Mouse (Mus musculus): ENCODE results near the gene Vmn2r13. TPM values are rescaled to one million over a fixed set of nuclear protein-coding genes. Genes with fewer than 3 reads are reported as not detected.
"Not testable (repeated sequence)": the region's sequence is repeated elsewhere in the genome, so short reads cannot be mapped to it uniquely, and the experiment has no call there.

Gene Vmn2r13
- not detected in 2 replicates for total RNA-seq (2014; fragmentation: Nextera tagmentation)
- not detected in 2 replicates for total RNA-seq (2017)

DNA sequence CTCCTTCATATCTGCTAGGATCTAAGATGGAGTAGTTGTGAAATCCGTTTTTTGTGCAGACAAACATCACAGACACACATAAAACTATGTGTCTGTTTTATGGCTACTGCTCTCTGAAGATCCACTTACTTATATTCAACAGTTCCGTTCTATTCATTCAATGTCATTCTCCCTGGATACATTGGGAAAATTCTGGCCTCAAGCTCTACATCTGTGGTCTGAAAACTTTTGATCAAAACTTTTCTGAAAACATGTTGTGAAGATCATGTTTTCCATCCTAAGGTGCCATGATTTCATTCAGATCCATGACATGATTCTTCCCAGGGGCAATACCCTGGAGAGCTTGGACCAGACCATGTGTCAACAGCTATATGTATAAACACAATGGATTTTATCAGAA, at the start of gene Vmn2r13:
Vmn2r13 (minus strand) TSS at position 101 of the 400 bp plus-strand sequence.
- not testable (repeated sequence) for ATAC-seq (replicated peaks; ENCODE audit: low FRiP score, low TSS enrichment, poor library complexity, severe bottlenecking)

DNA sequence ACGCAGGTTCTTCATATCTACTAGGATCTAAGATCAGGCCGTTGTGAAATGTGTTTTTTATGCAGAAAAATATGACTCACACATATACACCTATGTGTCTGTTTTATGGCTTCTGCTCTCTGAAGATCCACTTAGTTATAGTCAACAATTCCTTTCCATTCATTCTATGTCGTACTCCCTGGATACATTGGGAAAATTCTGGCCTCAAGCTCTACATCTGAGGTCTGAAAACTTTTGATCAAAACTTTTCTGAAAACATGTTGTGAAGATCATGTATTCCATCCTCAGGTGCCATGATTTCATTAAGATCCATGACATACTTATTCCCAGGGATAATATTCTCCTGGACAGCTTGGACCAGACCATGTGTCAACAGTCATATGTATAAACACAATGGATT, 32.6 kb upstream of the Vmn2r13 start, which contains the start of gene Vmn2r14:
Vmn2r14 (minus strand) TSS at position 101 of the 400 bp plus-strand sequence.
- no peak for ATAC-seq (replicated peaks; ENCODE audit: low FRiP score, low TSS enrichment, poor library complexity, severe bottlenecking)

DNA sequence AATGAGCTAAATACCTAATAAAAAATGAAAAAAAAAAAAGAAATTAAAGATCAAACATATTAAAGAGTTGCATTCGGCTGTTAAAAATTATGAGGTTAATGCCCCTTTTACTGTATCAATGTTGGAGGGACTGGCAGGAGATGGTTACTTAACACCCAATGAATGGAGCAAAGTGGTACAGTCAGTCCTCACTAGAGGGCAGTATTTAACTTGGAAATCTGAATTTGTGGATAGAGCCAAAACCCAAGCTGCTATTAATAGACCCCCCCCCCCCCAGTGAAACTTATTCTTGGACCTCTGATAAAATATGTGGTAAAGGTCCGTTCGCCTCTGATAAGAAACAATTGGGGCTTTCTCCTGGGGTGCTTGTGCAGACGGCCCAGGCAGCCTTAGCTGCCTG, 25.1 kb downstream of the Vmn2r13 start:
- not testable (repeated sequence) for ATAC-seq (replicated peaks; ENCODE audit: low FRiP score, low TSS enrichment, poor library complexity, severe bottlenecking)

DNA sequence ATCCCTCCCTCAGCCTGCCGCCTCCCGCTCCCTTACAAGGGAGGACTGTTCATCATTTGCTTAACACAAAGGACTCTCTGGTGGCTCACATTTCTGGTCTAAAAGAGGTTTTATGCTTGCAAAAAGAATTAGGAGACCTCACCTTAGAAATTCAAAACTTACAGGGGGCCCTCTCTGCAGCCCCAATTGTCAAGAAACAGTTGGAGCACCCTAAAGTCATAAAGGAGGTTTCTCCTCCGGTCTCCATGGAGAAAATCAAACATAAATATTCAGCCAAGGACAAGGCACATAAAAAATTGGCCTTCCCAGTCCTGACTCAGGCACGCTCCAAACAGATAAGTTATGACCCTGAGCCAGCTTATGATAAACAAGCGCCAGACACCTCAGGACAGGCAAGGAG, 31.9 kb downstream of the Vmn2r13 start:
- no peak for ATAC-seq (replicated peaks; ENCODE audit: low FRiP score, low TSS enrichment, poor library complexity, severe bottlenecking)

DNA sequence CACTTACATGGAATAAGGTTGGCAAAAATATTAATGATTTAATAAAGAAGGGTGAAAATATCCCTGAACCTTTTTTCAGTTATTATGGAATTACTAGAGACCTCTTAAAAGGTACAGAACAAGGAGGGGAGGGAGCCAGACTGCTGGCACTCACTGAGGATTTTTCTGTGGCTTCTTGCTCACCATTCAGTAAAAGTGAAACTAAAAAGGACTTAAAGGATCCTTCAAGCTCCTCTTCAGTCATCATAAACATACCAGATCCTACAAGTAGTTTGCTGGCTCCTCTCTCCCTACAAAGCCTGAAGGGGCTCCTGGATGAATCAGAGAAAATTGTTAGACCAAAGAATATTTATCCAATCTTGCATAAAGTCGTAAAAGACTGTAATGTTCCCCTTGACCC, 32.4 kb downstream of the Vmn2r13 start:
- not testable (repeated sequence) for ATAC-seq (replicated peaks; ENCODE audit: low FRiP score, low TSS enrichment, poor library complexity, severe bottlenecking)

DNA sequence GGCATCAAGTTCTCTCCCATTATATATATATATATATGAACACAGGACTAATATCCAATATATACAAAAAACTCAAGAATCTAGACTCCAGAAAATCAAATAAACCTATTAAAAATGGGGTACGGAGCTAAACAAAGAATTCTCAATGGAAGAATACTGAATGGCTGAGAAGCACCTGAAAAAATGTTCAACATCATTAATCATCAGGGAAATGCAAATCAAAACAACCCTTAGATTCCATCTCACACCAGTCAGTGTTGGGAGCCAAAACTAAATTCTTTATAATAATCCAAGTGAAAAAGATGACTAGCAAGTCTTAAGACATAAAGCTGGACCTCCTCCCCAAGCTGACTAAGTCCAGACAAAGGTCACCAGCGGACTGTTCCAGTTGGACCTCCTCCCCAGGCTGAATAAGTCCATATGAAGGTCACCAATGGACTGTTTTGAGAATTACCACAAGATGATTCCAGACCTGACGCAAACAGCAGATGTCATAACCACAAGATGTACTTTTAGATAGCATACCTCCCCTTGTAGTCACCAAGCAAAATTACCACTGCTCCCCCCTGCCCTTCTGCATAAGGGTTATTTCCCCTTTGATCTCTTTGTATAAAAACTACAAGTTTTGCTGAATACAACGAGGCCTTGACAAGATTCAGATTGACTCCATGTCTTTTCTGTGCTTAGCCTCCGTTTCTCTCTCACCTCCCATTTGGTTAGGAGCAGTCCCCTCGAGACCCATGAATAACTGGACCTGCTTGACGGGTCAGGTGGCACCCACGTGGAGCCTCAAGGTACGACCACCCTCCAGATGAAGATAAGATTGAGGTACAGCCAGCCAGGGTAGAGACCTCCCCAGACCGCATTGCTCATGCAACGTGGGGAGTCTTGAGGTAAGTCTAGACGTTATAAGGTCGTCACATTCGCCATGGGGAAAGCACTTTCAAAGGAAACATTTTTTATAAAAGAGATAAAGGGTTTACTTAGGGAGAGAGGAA, 33.2 kb downstream of the Vmn2r13 start:
- not testable (repeated sequence) for ATAC-seq (replicated peaks; ENCODE audit: low FRiP score, low TSS enrichment, poor library complexity, severe bottlenecking)

DNA sequence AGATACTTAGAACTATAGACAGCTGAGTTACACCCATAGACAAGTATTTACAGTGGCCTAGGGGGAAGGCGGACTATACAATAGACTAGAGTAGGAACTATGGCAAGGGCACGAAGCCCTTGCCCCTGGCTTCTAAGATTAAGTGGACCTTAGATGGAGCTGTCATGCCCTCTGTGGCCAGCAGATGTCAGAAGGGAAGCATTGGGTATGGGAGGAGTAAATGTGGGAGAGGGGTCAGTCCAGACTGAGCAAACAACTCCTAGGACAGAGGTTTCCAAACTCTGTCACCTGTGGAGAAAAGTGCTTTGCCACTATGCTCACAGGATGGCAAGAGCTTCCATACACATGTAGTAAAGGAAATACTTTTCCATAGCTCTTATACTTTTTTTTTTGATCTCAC, 52.5 kb downstream of the Vmn2r13 start:
- no peak for ATAC-seq (replicated peaks; ENCODE audit: low FRiP score, low TSS enrichment, poor library complexity, severe bottlenecking)

DNA sequence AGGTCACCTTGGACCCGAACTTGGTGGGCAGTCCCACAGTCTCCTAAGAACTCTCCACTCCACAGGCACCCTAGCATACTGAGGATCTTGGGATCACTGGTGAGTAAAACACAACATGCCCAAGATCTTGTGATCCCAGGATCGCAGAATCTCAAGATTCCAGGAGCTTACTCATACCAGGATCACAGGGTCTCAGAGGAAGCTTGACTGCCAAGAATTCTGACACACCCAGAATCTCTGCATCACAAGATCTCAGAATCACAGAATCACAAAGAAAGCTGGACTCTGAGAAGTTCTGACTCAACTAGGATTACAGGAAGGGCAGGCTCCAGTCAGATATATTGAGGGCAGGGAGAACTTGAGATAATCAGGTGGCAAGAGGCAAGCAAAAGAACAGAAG, 55.3 kb downstream of the Vmn2r13 start:
- no peak for ATAC-seq (replicated peaks; ENCODE audit: low FRiP score, low TSS enrichment, poor library complexity, severe bottlenecking)

Other genes starting within 250 kb of the Vmn2r13 start
- not detected in 2 replicates for gene Vmn2r10, start 185.7 kb downstream of the Vmn2r13 start, total RNA-seq (2014; fragmentation: Nextera tagmentation)
- not detected in 2 replicates for gene Vmn2r10, start 185.7 kb downstream of the Vmn2r13 start, total RNA-seq (2017)
- not detected in 2 replicates for gene Vmn2r11, start 132.6 kb downstream of the Vmn2r13 start, total RNA-seq (2014; fragmentation: Nextera tagmentation)
- not detected in 2 replicates for gene Vmn2r11, start 132.6 kb downstream of the Vmn2r13 start, total RNA-seq (2017)
- not detected in 2 replicates for gene Vmn2r12, start 94.2 kb downstream of the Vmn2r13 start, total RNA-seq (2014; fragmentation: Nextera tagmentation)
- gene Vmn2r12, start 94.2 kb downstream of the Vmn2r13 start, total RNA-seq (2017), result not detected in 2 replicates
- gene Vmn2r14, start 32.5 kb upstream of the Vmn2r13 start, total RNA-seq (2014; fragmentation: Nextera tagmentation), result not detected in 2 replicates
- not detected in 2 replicates for gene Vmn2r14, start 32.5 kb upstream of the Vmn2r13 start, total RNA-seq (2017)
- not detected in 2 replicates for gene Vmn2r15, start 105.4 kb upstream of the Vmn2r13 start, total RNA-seq (2014; fragmentation: Nextera tagmentation)
- gene Vmn2r15, start 105.4 kb upstream of the Vmn2r13 start, total RNA-seq (2017), result not detected in 2 replicates
- not detected in 2 replicates for gene Vmn2r16, start 138.0 kb upstream of the Vmn2r13 start, total RNA-seq (2014; fragmentation: Nextera tagmentation)
- gene Vmn2r16, start 138.0 kb upstream of the Vmn2r13 start, total RNA-seq (2017), result not detected in 2 replicates
- gene Vmn2r17, start 227.5 kb upstream of the Vmn2r13 start, total RNA-seq (2014; fragmentation: Nextera tagmentation), result not detected in 2 replicates
- gene Vmn2r17, start 227.5 kb upstream of the Vmn2r13 start, total RNA-seq (2017), result not detected in 2 replicates